Mouse (Mus musculus): Measurements from ENCODE around the gene Hes1.
A peak's percentile ranks its signal among the peaks of the same experiment; 100 is the strongest.

Hes1 gene

GRCm38 (mm10) chr16:30050767-30051490, 13.3 kb upstream of the Hes1 start:
- DNase-seq (ENCODE audit: low spot score) = no peak

GRCm38 (mm10) chr16:30052271-30052670, 11.9 kb upstream of the Hes1 start:
- no peak for DNase-seq (ENCODE audit: low spot score)

- no peak for DNase-seq (ENCODE audit: low spot score)
Measured at GRCm38 (mm10) chr16:30052839-30053511, 11.2 kb upstream of the Hes1 start.

GRCm38 (mm10) chr16:30054541-30054940, 9.6 kb upstream of the Hes1 start:
- DNase-seq (ENCODE audit: low spot score) = no peak

GRCm38 (mm10) chr16:30055361-30055889, 8.8 kb upstream of the Hes1 start:
- DNase-seq (ENCODE audit: low spot score) = no peak

- no peak for DNase-seq (ENCODE audit: low spot score)
Measured at GRCm38 (mm10) chr16:30055927-30056326, 8.3 kb upstream of the Hes1 start.

- peak; percentile 53 for DNase-seq (ENCODE audit: low spot score)
Measured at GRCm38 (mm10) chr16:30056906-30057305, 7.3 kb upstream of the Hes1 start.

- DNase-seq (ENCODE audit: low spot score) = no peak
Measured at GRCm38 (mm10) chr16:30058974-30059717, 5.0 kb upstream of the Hes1 start.

GRCm38 (mm10) chr16:30060412-30060811, 3.8 kb upstream of the Hes1 start:
- DNase-seq (ENCODE audit: low spot score) = peak; percentile 48

GRCm38 (mm10) chr16:30062242-30063030, 1.7 kb upstream of the Hes1 start:
- DNase-seq (ENCODE audit: low spot score) = no peak

GRCm38 (mm10) chr16:30063121-30063881, 883 bp upstream of the Hes1 start:
- DNase-seq (ENCODE audit: low spot score) = peak; percentile 80

GRCm38 (mm10) chr16:30064613-30065012, 429 bp downstream of the Hes1 start:
- DNase-seq (ENCODE audit: low spot score) = no peak

- DNase-seq (ENCODE audit: low spot score) = peak; percentile 94
Measured at GRCm38 (mm10) chr16:30065077-30065476, 893 bp downstream of the Hes1 start.

GRCm38 (mm10) chr16:30065537-30066183, 1.5 kb downstream of the Hes1 start:
- no peak for DNase-seq (ENCODE audit: low spot score)

GRCm38 (mm10) chr16:30066184-30066851, 2.1 kb downstream of the Hes1 start:
- peak; percentile 54 for DNase-seq (ENCODE audit: low spot score)

- peak; percentile 84 for DNase-seq (ENCODE audit: low spot score)
Measured at GRCm38 (mm10) chr16:30066852-30067301, 2.7 kb downstream of the Hes1 start.

GRCm38 (mm10) chr16:30068041-30069020, 4.1 kb downstream of the Hes1 start:
- DNase-seq (ENCODE audit: low spot score) = peak; percentile 50

GRCm38 (mm10) chr16:30069580-30069949, 5.4 kb downstream of the Hes1 start:
- DNase-seq (ENCODE audit: low spot score) = no peak

Data from urinary bladder, postnatal 14 days (tissue).